Mouse (Mus musculus) pancreas, adult 10 weeks (tissue): ENCODE data around the gene Gm13178. TPM values are rescaled to one million over a fixed set of nuclear protein-coding genes. Genes with fewer than 3 reads are reported as not detected.

Experiments
- polyA plus RNA-seq: library from polyadenylated mRNA; stranded (reverse); fragments of 350-450 nt; fragmentation: Illumina TruSeq; extraction: RNeasy Lipid Tissue Mini Kit (QIAGEN cat#74804); gene quantifications from one replicate; pipeline ENCODE4 v1.2.3, GENCODE M21; 2015; ENCODE audit warnings: low read depth, low replicate concordance; ENCODE audit not compliant: insufficient read depth

The Gm13178 gene
- polyA plus RNA-seq: not detected

GRCm38 (mm10) chr4:144721304-144721703, at the start of gene Gm13178:
Gm13178 (minus strand) TSS chr4:144721404.

GRCm38 (mm10) chr4:144686268-144686667, 34.9 kb downstream of the Gm13178 start, which contains the start of gene Gm436:
Gm436 (minus strand) TSS chr4:144686368.

Other genes starting within 250 kb of the Gm13178 start
- gene 9430007A20Rik, start 201.6 kb downstream of the Gm13178 start, polyA plus RNA-seq: not detected
- not detected for gene Gm13124, start 156.3 kb downstream of the Gm13178 start, polyA plus RNA-seq
- gene Aadacl4, start 107.7 kb downstream of the Gm13178 start, polyA plus RNA-seq: not detected
- not detected for gene Gm436, start 35.0 kb downstream of the Gm13178 start, polyA plus RNA-seq
- gene Gm438, start 65.2 kb upstream of the Gm13178 start, polyA plus RNA-seq: not detected
- 36.6 TPM for gene Dhrs3, start 171.4 kb upstream of the Gm13178 start, polyA plus RNA-seq